Mouse (Mus musculus): ENCODE measurements around the gene Tfcp2l1.

The Tfcp2l1 gene

DNA sequence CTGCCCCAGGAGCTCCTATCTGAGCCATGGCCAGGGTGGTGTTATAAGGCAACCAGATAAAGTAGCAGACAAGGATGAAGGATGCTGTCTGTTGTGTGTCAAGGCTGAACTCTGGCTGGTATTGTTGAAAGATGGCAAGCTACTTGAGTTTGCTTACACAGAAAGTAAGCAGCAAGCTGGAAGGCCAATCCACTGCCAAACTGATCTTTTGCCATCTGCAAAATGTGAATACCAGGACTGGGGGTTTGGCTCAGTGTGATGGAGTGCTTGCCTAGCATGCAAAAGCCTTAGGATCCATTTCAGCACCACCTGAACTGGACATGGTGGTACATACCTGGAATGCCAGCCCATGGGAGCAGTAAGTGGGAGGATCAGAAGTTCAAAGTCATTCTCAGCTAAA is 101.1 kb downstream of the Tfcp2l1 start:
- Histone ChIP-seq H3K9me3 (ENCODE audit: low read length) (no peaks in the 10 kb centered on the region), H3K36me3 (ENCODE audit: insufficient read depth, low read length) (no peaks in the 10 kb centered on the region), H3K4me1 (replicated peaks; ENCODE audit: low read depth, low read length) (peaks cover 15% of the 10 kb centered on the region), H3K4me3 (replicated peaks; ENCODE audit: low read length) (no peak overlapping the region), H3K27me3 (ENCODE audit: insufficient read depth, low read length) (no peaks in the 10 kb centered on the region)
- TF ChIP-seq POU5F1 (IDR thresholded peaks at IDR 0.05; ENCODE audit: borderline replicate concordance, low read length) (no peak), NANOG (IDR thresholded peaks at IDR 0.05; ENCODE audit: borderline replicate concordance, low read length) (no peak), CTCF (conservative IDR thresholded peaks at IDR 0.05; ENCODE audit: low read length) (no peak)

All from E14TG2a.4 (cell line).